Mouse (Mus musculus): ENCODE results near the gene Efcab5.
"Not testable (repeated sequence)": the region's sequence is repeated elsewhere in the genome, so short reads cannot be mapped to it uniquely, and the experiment has no call there.

GRCm38 (mm10) chr11:77149783-77150630 lies 38.8 kb downstream of the Efcab5 start:
- not testable (repeated sequence) for TF ChIP-seq CTCF, EP300 (IDR thresholded peaks at IDR 0.05; ENCODE audit: low read depth)

Measured in heart, postnatal 0 days (tissue).